Comparison of ENCODE assay signal across 20 mouse cellular contexts in genomic region chr8:22214826-22215225, GRCm38 (mm10). TPM values are rescaled to one million over a fixed set of nuclear protein-coding genes. Genes with fewer than 3 reads are reported as not detected.
DNase-seq lines count a peak whose midpoint lies in the region; ATAC-seq lines count a peak whose summit lies in the region.
"Had no signal": no experiment of that assay in that cellular context is flagged by ENCODE, and none has a peak within 500 bp of the region (broad histone marks: within the 10 kb centered on the region; RNA-seq: fewer than 3 reads in every experiment).

No protein-coding gene starts in this region.

- no peaks in the 10 kb centered on the region for H3K27me3 ChIP-seq in heart, embryonic 11.5 days (ENCODE audit: control insufficient read depth, insufficient read depth, low read length)
- no peaks in the 10 kb centered on the region for H3K27me3 ChIP-seq in stomach, embryonic 16.5 days (ENCODE audit: control insufficient read depth, insufficient read depth, low read length)
- H3K27me3 ChIP-seq: CH12.LX; forebrain, embryonic 13.5 days; limb, embryonic 15.5 days had no signal

- no peak overlapping the region for H3K4me2 ChIP-seq in heart, embryonic 11.5 days
- H3K4me2 ChIP-seq in stomach, embryonic 16.5 days (ENCODE audit: low read depth, low read length) = no peak overlapping the region
- H3K4me2 ChIP-seq: forebrain, embryonic 13.5 days; limb, embryonic 15.5 days had no signal

- no peaks in the 10 kb centered on the region for H3K4me1 ChIP-seq in heart, embryonic 11.5 days (ENCODE audit: control insufficient read depth, insufficient read depth, low read length)
- no peaks in the 10 kb centered on the region for H3K4me1 ChIP-seq in stomach, embryonic 16.5 days (ENCODE audit: control insufficient read depth, insufficient read depth, low read length)
- H3K4me1 ChIP-seq: forebrain, embryonic 13.5 days; limb, embryonic 15.5 days had no signal

- peaks cover 13% of the 10 kb centered on the region for H3K36me3 ChIP-seq in heart, embryonic 11.5 days (ENCODE audit: control insufficient read depth, insufficient read depth, low read length)
- H3K36me3 ChIP-seq in stomach, embryonic 16.5 days (ENCODE audit: control insufficient read depth, insufficient read depth, low read length) = peaks cover 21% of the 10 kb centered on the region

- peak; percentile 93 for DNase-seq in heart, adult 11 months
- peak; percentile 53 for DNase-seq in 3134 (ENCODE audit: extremely low read depth, insufficient read length, low spot score)
- DNase-seq in adrenal gland, postnatal 14 days = peak; percentile 83
- DNase-seq in thymus, postnatal 4 days = no peak
- DNase-seq in frontal cortex, postnatal 10 days (ENCODE audit: low spot score in 2 of 2) = no peak
- DNase-seq: cerebellum, adult 9-11 months; kidney, adult 11 months; layer of hippocampus, postnatal 36 days; lung, postnatal 10 days; midbrain, embryonic 14.5 days; thymus, postnatal 36 days had no signal

- no peak overlapping the region for H3K4me3 ChIP-seq in heart, embryonic 11.5 days (ENCODE audit: low read depth, low read length)
- H3K4me3 ChIP-seq in stomach, embryonic 16.5 days (replicated peaks; ENCODE audit: low read length) = no peak overlapping the region
- H3K4me3 ChIP-seq: forebrain, embryonic 13.5 days; heart, adult 2 months; limb, embryonic 15.5 days; myocyte had no signal

- ATAC-seq in heart, embryonic 11.5 days (replicated peaks; ENCODE audit: insufficient number of reproducible peaks, low FRiP score, low TSS enrichment) = no peak
- ATAC-seq in stomach, embryonic 16.5 days (ENCODE audit: insufficient read depth, low FRiP score) = peak; percentile 53; the same call in 1 of the 2 replicates
- ATAC-seq: forebrain, embryonic 13.5 days; hindbrain, embryonic 16.5 days had no signal

- no peaks in the 10 kb centered on the region for H3K9me3 ChIP-seq in heart, embryonic 11.5 days (replicated peaks; ENCODE audit: control insufficient read depth, low read length)
- no peaks in the 10 kb centered on the region for H3K9me3 ChIP-seq in stomach, embryonic 16.5 days (replicated peaks; ENCODE audit: control insufficient read depth, low read length)
- H3K9me3 ChIP-seq: forebrain, embryonic 13.5 days; limb, embryonic 15.5 days had no signal

- 91% methylated on average over 10 of the region's 10 CpGs for WGBS in heart, embryonic 11.5 days (ENCODE audit: insufficient replicate concordance)
- 92% methylated on average over 10 of the region's 10 CpGs for WGBS in stomach, embryonic 16.5 days

- no peak overlapping the region for H3K9ac ChIP-seq in heart, embryonic 11.5 days (ENCODE audit: low read depth, low read length)
- no peak overlapping the region for H3K9ac ChIP-seq in stomach, embryonic 16.5 days (ENCODE audit: low read length)
- H3K9ac ChIP-seq: forebrain, embryonic 13.5 days; limb, embryonic 15.5 days had no signal

- H3K27ac ChIP-seq in heart, embryonic 11.5 days (ENCODE audit: low read depth, low read length) = no peak overlapping the region
- H3K27ac ChIP-seq in stomach, embryonic 16.5 days (ENCODE audit: low read length) = no peak overlapping the region
- H3K27ac ChIP-seq: forebrain, embryonic 13.5 days; heart, adult 2 months; limb, embryonic 15.5 days had no signal

RNA-seq across cellular contexts. Expression of gene Thsd1, which starts 12.3 kb away (rescaled TPM):
- 14.4 and 15.8 TPM in 2 replicates for polyA plus RNA-seq in heart, embryonic 11.5 days (2014; fragmentation: Nextera tagmentation; extraction: Ambion mirVana)
- 5.5 and 7.8 TPM in 2 replicates for total RNA-seq in adrenal gland, postnatal 14 days (2021)
- 11.6 and 13.7 TPM in 2 replicates for polyA plus RNA-seq in stomach, embryonic 16.5 days (2015; fragmentation: Nextera tagmentation; extraction: Ambion mirVana)
- total RNA-seq: MEL had no signal

RNA-seq across cellular contexts. Expression of gene Vps36, which starts 22.2 kb away (rescaled TPM):
- 27.7 and 29.6 TPM in 2 replicates for polyA plus RNA-seq in heart, embryonic 11.5 days (2014; fragmentation: Nextera tagmentation; extraction: Ambion mirVana)
- total RNA-seq in adrenal gland, postnatal 14 days (2021) = 31.0 and 34.5 TPM in 2 replicates
- 41.8 and 42.8 TPM in 2 replicates for polyA plus RNA-seq in stomach, embryonic 16.5 days (2015; fragmentation: Nextera tagmentation; extraction: Ambion mirVana)

RNA-seq across cellular contexts. Expression of gene Ckap2, which starts 29.2 kb away (rescaled TPM):
- 37.4 and 37.6 TPM in 2 replicates for polyA plus RNA-seq in heart, embryonic 11.5 days (2014; fragmentation: Nextera tagmentation; extraction: Ambion mirVana)
- 13.2 and 13.3 TPM in 2 replicates for total RNA-seq in adrenal gland, postnatal 14 days (2021)
- 42.7 and 43.8 TPM in 2 replicates for polyA plus RNA-seq in stomach, embryonic 16.5 days (2015; fragmentation: Nextera tagmentation; extraction: Ambion mirVana)

RNA-seq across cellular contexts. Expression of gene Nek3, which starts 48.6 kb away (rescaled TPM):
- 5.8 and 7.8 TPM in 2 replicates for polyA plus RNA-seq in heart, embryonic 11.5 days (2014; fragmentation: Nextera tagmentation; extraction: Ambion mirVana)
- 3.9 and 5.2 TPM in 2 replicates for total RNA-seq in adrenal gland, postnatal 14 days (2021)
- 3.6 and 5.2 TPM in 2 replicates for polyA plus RNA-seq in stomach, embryonic 16.5 days (2015; fragmentation: Nextera tagmentation; extraction: Ambion mirVana)

Comparison
In these comparisons a context has a peak if more than half of its experiments do, and no peak if none do; other contexts are left out.
1. DNase-seq: peak in heart, adult 11 months (single experiment), 3134 (single experiment) and adrenal gland, postnatal 14 days (single experiment); none in thymus, postnatal 4 days (single experiment) and frontal cortex, postnatal 10 days (0 of 2).